Mouse (Mus musculus): ENCODE data around the gene Colec11. TPM values are rescaled to one million over a fixed set of nuclear protein-coding genes. Genes with fewer than 3 reads are reported as not detected.

Colec11 gene
- polyA plus RNA-seq (2014; fragmentation: Nextera tagmentation; extraction: Ambion mirVana) = 0.21 and 0.24 TPM in 2 replicates

DNA sequence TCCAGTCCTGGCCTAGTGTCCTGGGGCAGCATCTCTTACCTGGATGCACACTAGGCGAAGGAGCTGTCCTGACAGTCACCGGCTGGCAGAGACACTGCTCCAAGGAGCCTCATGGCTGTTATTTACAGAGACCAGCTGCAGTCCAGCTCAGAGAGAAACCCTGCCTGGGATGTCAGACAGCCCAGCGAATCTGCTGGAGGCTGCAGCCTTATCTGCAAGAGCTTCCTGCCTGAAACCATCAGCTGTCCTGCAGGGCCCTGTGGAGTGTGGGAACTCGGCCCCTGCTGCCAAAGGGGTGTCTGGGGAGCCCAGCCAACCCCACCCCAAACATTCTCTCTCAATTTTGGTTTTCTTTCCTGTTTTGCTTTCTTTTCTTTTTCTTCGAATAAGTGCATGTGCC is at the start of gene Colec11:
TSS of gene Colec11 (minus strand) at position 183 of the 400 bp plus-strand sequence.
- Histone ChIP-seq H3K36me3 (ENCODE audit: control insufficient read depth, insufficient read depth, low read length) (no peaks in the 10 kb centered on the region), H3K4me2 (ENCODE audit: low read depth, severe bottlenecking) (no peak within 1 kb of the TSS), H3K9ac (ENCODE audit: low read length) (no peak within 1 kb of the TSS), H3K4me1 (ENCODE audit: control insufficient read depth, insufficient read depth, low read length) (no peaks in the 10 kb centered on the region), H3K27me3 (ENCODE audit: control insufficient read depth, insufficient read depth, low read length) (no peaks in the 10 kb centered on the region), H3K27ac (replicated peaks; ENCODE audit: low read depth, low read length) (no peak within 1 kb of the TSS), H3K4me3 (ENCODE audit: low read depth, low read length) (no peak within 1 kb of the TSS), H3K9me3 (ENCODE audit: control insufficient read depth, low read length) (no peaks in the 10 kb centered on the region)
- DNase-seq (ENCODE audit: low spot score) = no peak
- 50% methylated on average over 5 of the region's 5 CpGs for whole genome bisulfite sequencing
- ATAC-seq (ENCODE audit: insufficient number of reproducible peaks, low FRiP score, low TSS enrichment, low read depth) = no peak

DNA sequence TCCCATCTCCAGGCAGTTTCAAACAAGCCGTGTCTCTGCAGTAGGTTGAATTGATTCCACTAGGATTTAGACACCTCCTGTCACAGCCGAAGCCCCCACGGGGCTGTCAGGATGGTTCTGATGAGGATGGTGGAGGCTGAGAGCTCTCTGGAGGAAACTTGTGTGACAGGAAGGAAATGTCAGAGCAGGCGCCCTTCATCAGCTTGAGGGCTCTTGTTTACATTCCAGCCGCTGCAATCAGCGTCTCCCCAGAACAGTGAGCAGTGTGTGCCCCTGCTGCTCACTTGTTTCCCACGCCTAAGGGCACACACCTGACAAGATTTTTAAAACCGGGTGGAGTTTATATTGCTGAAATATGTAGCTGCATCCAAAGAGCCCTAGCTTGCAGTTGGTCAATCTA is 44.1 kb upstream of the Colec11 start:
- H3K4me3 ChIP-seq (ENCODE audit: low read depth, low read length) = no peak overlapping the region
- no peak for ATAC-seq (ENCODE audit: insufficient number of reproducible peaks, low FRiP score, low TSS enrichment, low read depth)
- H3K9ac ChIP-seq (ENCODE audit: low read length) = no peak overlapping the region
- H3K9me3 ChIP-seq (ENCODE audit: control insufficient read depth, low read length) = no peaks in the 10 kb centered on the region
- H3K27me3 ChIP-seq (ENCODE audit: control insufficient read depth, insufficient read depth, low read length) = no peaks in the 10 kb centered on the region
- no peak overlapping the region for H3K27ac ChIP-seq (replicated peaks; ENCODE audit: low read depth, low read length)
- no peak for DNase-seq (ENCODE audit: low spot score)
- no peaks in the 10 kb centered on the region for H3K4me1 ChIP-seq (ENCODE audit: control insufficient read depth, insufficient read depth, low read length)
- H3K36me3 ChIP-seq (ENCODE audit: control insufficient read depth, insufficient read depth, low read length) = no peaks in the 10 kb centered on the region
- H3K4me2 ChIP-seq (ENCODE audit: low read depth, severe bottlenecking) = no peak overlapping the region
- 33% methylated on average over 8 of the region's 8 CpGs for WGBS

DNA sequence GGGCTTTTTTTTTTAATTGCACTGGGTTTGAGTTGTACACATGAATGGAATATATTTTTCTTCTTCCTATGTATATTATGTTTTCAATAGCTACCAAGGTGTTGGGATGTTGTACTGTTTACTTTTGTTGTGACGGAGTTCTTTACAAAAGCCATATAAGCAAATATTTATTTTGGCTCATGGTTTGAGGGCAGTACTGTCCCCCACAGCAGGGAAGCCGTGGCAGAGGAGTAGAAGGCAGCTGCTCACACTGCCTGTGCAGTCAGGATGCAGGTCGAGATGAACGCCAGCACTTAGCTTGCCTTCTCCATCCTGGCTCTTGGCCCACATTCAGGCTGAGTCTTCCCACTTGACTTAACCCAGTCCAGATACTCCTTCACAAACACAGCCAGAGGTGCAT is 43.6 kb upstream of the Colec11 start:
- ATAC-seq (ENCODE audit: insufficient number of reproducible peaks, low FRiP score, low TSS enrichment, low read depth) (no peak), DNase-seq (ENCODE audit: low spot score) (no peak)
- Histone ChIP-seq H3K4me3 (ENCODE audit: low read depth, low read length) (no peak overlapping the region), H3K36me3 (ENCODE audit: control insufficient read depth, insufficient read depth, low read length) (no peaks in the 10 kb centered on the region), H3K9ac (ENCODE audit: low read length) (no peak overlapping the region), H3K9me3 (ENCODE audit: control insufficient read depth, low read length) (no peaks in the 10 kb centered on the region), H3K27ac (replicated peaks; ENCODE audit: low read depth, low read length) (no peak overlapping the region), H3K4me1 (ENCODE audit: control insufficient read depth, insufficient read depth, low read length) (no peaks in the 10 kb centered on the region), H3K4me2 (ENCODE audit: low read depth, severe bottlenecking) (no peak overlapping the region), H3K27me3 (ENCODE audit: control insufficient read depth, insufficient read depth, low read length) (no peaks in the 10 kb centered on the region)
- 81% methylated on average over 4 of the region's 4 CpGs for WGBS

DNA sequence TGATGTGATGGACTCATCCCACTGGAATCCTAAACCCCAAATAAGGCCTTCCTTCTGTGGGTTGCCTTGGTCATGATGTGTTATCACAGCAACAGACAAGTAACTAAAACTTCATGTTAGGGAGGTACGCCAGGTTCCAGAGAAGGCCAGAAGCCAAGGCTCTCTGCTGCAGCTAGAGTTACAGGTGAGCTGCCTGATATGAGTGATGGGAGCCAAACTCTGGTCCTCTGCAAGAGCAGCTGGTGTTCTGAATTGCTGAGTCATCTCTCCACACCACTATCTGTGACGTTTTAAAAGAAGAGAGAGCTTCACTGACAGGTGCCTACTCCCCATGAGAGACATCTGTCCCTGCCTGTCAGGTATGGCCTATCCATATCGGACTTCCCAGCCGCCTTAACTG is 39.5 kb upstream of the Colec11 start:
- Histone ChIP-seq H3K4me2 (ENCODE audit: low read depth, severe bottlenecking) (no peak overlapping the region), H3K9me3 (ENCODE audit: control insufficient read depth, low read length) (no peaks in the 10 kb centered on the region), H3K4me1 (ENCODE audit: control insufficient read depth, insufficient read depth, low read length) (no peaks in the 10 kb centered on the region), H3K27me3 (ENCODE audit: control insufficient read depth, insufficient read depth, low read length) (no peaks in the 10 kb centered on the region), H3K36me3 (ENCODE audit: control insufficient read depth, insufficient read depth, low read length) (peaks cover 2% of the 10 kb centered on the region; the same call in 1 of the 2 replicates), H3K9ac (ENCODE audit: low read length) (no peak overlapping the region), H3K4me3 (ENCODE audit: low read depth, low read length) (no peak overlapping the region), H3K27ac (replicated peaks; ENCODE audit: low read depth, low read length) (no peak overlapping the region)
- DNase-seq (ENCODE audit: low spot score) = no peak
- 91% methylated on average over 4 of the region's 4 CpGs for WGBS
- no peak for ATAC-seq (ENCODE audit: insufficient number of reproducible peaks, low FRiP score, low TSS enrichment, low read depth)

DNA sequence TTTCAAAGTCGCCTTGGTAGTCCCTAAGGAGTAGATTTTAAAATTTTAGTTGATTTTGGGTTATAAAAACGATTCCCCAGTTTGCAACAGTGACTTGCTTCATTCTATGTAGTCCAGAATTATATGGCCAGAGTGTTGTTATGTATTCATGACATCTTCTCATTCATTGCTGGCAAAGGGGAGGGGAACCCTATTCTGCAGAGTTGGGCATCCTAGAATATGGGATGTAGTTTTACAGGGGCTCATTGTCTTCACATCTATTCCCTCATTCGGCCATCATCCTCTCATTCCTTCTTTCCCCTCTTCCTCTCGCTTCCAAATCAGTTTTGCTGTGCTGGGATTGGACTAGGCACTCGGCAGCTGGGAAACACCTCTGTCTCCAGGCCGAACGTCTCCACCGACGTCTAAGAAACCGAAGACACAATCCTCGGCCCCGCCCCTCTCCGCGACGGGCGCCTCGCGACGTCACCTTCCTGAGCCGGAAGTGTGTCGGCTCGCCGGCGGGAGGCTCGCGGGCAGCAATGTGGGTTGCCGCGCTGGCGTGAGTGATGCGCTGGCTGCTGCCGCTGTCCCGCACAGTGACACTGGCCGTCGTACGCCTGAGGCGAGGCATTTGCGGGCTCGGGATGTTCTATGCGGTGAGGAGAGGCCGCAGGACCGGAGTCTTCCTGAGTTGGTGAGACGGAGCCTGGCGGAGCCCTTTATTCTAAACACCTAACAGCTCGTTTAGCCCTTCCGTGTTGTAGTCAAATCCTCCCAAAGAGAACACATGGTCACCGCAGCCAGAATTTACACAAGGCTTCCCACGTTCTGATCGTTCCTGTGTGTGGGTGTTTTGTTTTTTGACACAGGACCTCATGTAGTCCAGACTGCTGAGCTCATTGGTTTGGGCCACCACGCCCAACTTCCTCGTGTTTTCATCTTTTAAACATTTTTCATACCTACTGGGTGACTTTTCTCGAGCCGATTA is 26.2 kb upstream of the Colec11 start, which contains the start of gene Rnaseh1:
TSS of gene Rnaseh1 (plus strand) at position 462 of the 970 bp plus-strand sequence.
- DNase-seq (ENCODE audit: low spot score) = peak; percentile 94
- Histone ChIP-seq H3K9me3 (ENCODE audit: control insufficient read depth, low read length) (no peaks in the 10 kb centered on the region), H3K9ac (ENCODE audit: low read length) (peak within 1 kb of the TSS; percentile 74), H3K27me3 (ENCODE audit: control insufficient read depth, insufficient read depth, low read length) (no peaks in the 10 kb centered on the region), H3K4me3 (ENCODE audit: low read depth, low read length) (peak within 1 kb of the TSS; percentile 93), H3K27ac (replicated peaks; ENCODE audit: low read depth, low read length) (no peak within 1 kb of the TSS), H3K36me3 (ENCODE audit: control insufficient read depth, insufficient read depth, low read length) (peaks cover 3% of the 10 kb centered on the region; the same call in 1 of the 2 replicates), H3K4me2 (ENCODE audit: low read depth, severe bottlenecking) (peak within 1 kb of the TSS; percentile 85), H3K4me1 (ENCODE audit: control insufficient read depth, insufficient read depth, low read length) (no peaks in the 10 kb centered on the region)
- ATAC-seq (ENCODE audit: insufficient number of reproducible peaks, low FRiP score, low TSS enrichment, low read depth) = peak; percentile 79
- 2% methylated on average over 52 of the region's 52 CpGs for WGBS

DNA sequence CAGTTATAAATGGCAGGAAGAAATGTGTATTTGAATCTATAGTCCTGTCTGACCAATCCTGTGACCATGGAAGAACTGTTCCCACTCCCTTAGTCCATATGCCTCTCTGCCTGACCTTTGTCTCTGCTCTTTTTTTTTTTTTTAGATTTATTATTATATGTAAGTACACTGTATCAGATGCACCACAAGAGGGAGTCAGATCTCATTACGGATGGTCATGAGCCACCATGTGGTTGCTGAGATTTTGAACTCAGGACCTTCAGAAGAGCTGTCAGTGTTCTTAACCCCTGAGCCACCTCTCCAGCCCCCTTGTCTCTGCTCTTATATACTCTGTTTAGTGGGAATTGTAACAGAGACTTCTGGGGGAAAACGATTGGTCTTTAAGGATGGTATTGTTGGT is 15.6 kb upstream of the Colec11 start:
- no peak overlapping the region for H3K4me3 ChIP-seq (ENCODE audit: low read depth, low read length)
- no peaks in the 10 kb centered on the region for H3K9me3 ChIP-seq (ENCODE audit: control insufficient read depth, low read length)
- H3K27me3 ChIP-seq (ENCODE audit: control insufficient read depth, insufficient read depth, low read length) = no peaks in the 10 kb centered on the region
- DNase-seq (ENCODE audit: low spot score) (no peak), ATAC-seq (ENCODE audit: insufficient number of reproducible peaks, low FRiP score, low TSS enrichment, low read depth) (no peak)
- WGBS = 81% methylated on average over 2 of the region's 2 CpGs
- no peak overlapping the region for H3K4me2 ChIP-seq (ENCODE audit: low read depth, severe bottlenecking)
- H3K9ac ChIP-seq (ENCODE audit: low read length) = no peak overlapping the region
- peaks cover 6% of the 10 kb centered on the region; the same call in 1 of the 2 replicates for H3K4me1 ChIP-seq (ENCODE audit: control insufficient read depth, insufficient read depth, low read length)
- peaks cover 5% of the 10 kb centered on the region for H3K36me3 ChIP-seq (ENCODE audit: control insufficient read depth, insufficient read depth, low read length)
- no peak overlapping the region for H3K27ac ChIP-seq (replicated peaks; ENCODE audit: low read depth, low read length)

DNA sequence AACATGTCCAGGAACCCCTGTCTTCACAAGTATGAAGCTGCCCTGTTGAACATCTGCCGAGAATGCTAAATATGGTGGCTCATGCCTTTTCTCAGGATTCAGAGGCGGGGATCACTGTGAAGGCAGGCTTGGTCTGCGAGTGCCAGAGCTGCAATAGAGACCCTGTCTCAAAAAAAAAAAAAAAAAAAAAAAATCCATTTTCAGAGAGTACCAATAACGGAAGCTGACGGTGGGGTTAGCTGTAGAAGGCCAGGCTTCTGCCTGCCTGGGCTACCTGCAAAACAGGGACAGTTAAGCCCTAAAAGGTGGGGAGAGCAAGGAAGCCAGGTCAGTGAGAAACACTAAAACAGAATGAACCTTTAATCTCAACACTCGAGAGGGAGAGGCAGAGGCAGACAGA is 13.4 kb upstream of the Colec11 start:
- H3K27me3 ChIP-seq (ENCODE audit: control insufficient read depth, insufficient read depth, low read length) = no peaks in the 10 kb centered on the region
- peaks cover 22% of the 10 kb centered on the region for H3K36me3 ChIP-seq (ENCODE audit: control insufficient read depth, insufficient read depth, low read length)
- ATAC-seq (ENCODE audit: insufficient number of reproducible peaks, low FRiP score, low TSS enrichment, low read depth) (no peak), DNase-seq (ENCODE audit: low spot score) (no peak)
- H3K9me3 ChIP-seq (ENCODE audit: control insufficient read depth, low read length) = no peaks in the 10 kb centered on the region
- WGBS = 87% methylated on average over 6 of the region's 6 CpGs
- no peak overlapping the region for H3K4me3 ChIP-seq (ENCODE audit: low read depth, low read length)
- H3K27ac ChIP-seq (replicated peaks; ENCODE audit: low read depth, low read length) = no peak overlapping the region
- H3K4me2 ChIP-seq (ENCODE audit: low read depth, severe bottlenecking) = no peak overlapping the region
- H3K9ac ChIP-seq (ENCODE audit: low read length) = no peak overlapping the region
- peaks cover 6% of the 10 kb centered on the region; the same call in 1 of the 2 replicates for H3K4me1 ChIP-seq (ENCODE audit: control insufficient read depth, insufficient read depth, low read length)

DNA sequence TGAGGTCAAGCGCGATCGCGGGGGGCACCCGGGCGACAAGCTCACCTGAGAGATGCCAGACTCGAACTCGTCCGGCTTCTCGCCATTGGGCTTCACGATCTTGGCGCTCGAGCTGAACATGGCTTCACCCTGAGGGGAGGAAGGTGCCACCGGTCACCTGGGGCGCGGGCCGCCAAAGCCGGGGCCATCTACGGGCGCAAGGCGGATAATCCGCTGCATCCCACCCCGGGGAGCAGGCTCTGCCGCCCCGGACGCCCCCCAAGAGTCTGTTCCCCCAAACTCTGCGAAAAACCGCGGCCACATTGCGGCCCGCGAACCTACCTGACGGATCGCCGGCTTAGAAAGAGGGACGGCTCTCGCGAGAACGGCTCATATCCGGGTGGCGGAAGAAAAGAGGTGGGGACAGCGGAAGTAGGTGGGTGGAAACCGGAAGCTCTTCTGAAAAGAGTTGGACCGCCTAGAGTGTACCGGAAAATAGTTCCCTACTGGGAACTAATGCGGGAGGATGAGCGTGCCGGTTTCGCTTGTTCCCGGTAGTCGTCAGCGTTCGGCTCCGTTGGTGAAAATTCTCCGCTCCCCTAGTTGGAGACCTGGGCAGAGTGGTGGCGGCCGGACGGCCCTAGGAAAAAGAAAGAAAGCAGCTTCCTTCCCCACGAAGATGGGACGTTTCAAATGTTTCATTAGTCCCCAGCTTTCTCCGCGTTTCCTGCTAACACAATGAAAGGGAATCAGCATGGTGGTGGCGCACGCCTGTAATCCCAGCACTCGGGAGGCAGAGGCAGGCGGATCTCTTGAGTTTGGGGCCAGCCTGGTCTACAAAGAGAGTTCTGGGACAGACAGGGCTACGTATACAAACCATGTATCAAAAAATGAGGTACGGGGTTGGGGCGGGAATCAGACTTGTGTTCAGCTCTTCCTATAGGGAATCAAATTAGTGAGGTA is 12.6 kb upstream of the Colec11 start, which contains the start of gene Rps7:
TSS of gene Rps7 (minus strand) at position 419 of the 942 bp plus-strand sequence.
- DNase-seq (ENCODE audit: low spot score) = peak; percentile 95
- Histone ChIP-seq H3K4me3 (ENCODE audit: low read depth, low read length) (peak within 1 kb of the TSS; percentile 91), H3K27ac (replicated peaks; ENCODE audit: low read depth, low read length) (no peak within 1 kb of the TSS; the same call in none of the 2 replicates), H3K4me2 (ENCODE audit: low read depth, severe bottlenecking) (peak within 1 kb of the TSS; percentile 69), H3K4me1 (ENCODE audit: control insufficient read depth, insufficient read depth, low read length) (peaks cover 6% of the 10 kb centered on the region; the same call in 1 of the 2 replicates), H3K9ac (ENCODE audit: low read length) (peak within 1 kb of the TSS; percentile 93), H3K36me3 (ENCODE audit: control insufficient read depth, insufficient read depth, low read length) (peaks cover 26% of the 10 kb centered on the region), H3K27me3 (ENCODE audit: control insufficient read depth, insufficient read depth, low read length) (no peaks in the 10 kb centered on the region), H3K9me3 (ENCODE audit: control insufficient read depth, low read length) (no peaks in the 10 kb centered on the region)
- peak; percentile 92 for ATAC-seq (ENCODE audit: insufficient number of reproducible peaks, low FRiP score, low TSS enrichment, low read depth)
- WGBS = 6% methylated on average over 67 of the region's 69 CpGs
